Mouse (Mus musculus) heart, adult 2 months (tissue): ENCODE results near the gene Rcor1. TPM values are rescaled to one million over a fixed set of nuclear protein-coding genes. Genes with fewer than 3 reads are reported as not detected.

ENCODE experiments used
- DNase-seq, 2 experiments: peaks; one replicate each; pipeline ENCODE4 v3.0.0; 2021
- H3K27ac ChIP-seq: fragments of 200-600 bp; 2 replicates; pipeline ENCODE4 v1.8.1; 2022
- H3K27me3 ChIP-seq: fragments of 200-500 bp; 2 replicates; pipeline ENCODE4 v1.6.1; 2012; ENCODE audit warnings: mild to moderate bottlenecking, low read length, inconsistent platforms, mixed read lengths; ENCODE audit not compliant: control insufficient read depth, insufficient read depth
- H3K36me3 ChIP-seq: fragments of 200-500 bp; 2 replicates; pipeline ENCODE4 v1.6.1; 2012; ENCODE audit warnings: low read length, inconsistent platforms; ENCODE audit not compliant: control insufficient read depth, insufficient read depth
- H3K4me1 ChIP-seq: fragments of 200-500 bp; 2 replicates; pipeline ENCODE4 v1.6.1; 2011; ENCODE audit warnings: low read length; ENCODE audit not compliant: control insufficient read depth, insufficient read depth
- H3K4me3 ChIP-seq: fragments of 200-600 bp; 2 replicates; pipeline ENCODE4 v1.8.1; 2022
- H3K79me2 ChIP-seq: fragments of 200-500 bp; replicated peaks from 2 replicates; pipeline ENCODE4 v1.6.1; 2012; ENCODE audit warnings: mild to moderate bottlenecking, inconsistent platforms, low read length, moderate library complexity, mixed read lengths; ENCODE audit not compliant: control insufficient read depth, insufficient read depth
- H3K9ac ChIP-seq: fragments of 200-500 bp; 2 replicates; pipeline ENCODE4 v1.6.1; 2012; ENCODE audit warnings: low read depth, mild to moderate bottlenecking, control low read depth, inconsistent platforms, low read length, mixed read lengths
- CTCF ChIP-seq: fragments of 200-600 bp; IDR thresholded peaks from 2 replicates; pipeline ENCODE4 v1.8.1; 2022; ENCODE audit warnings: antibody characterized with exemption, mild to moderate bottlenecking, moderate library complexity
- EP300 ChIP-seq: fragments of 200-500 bp; IDR thresholded peaks from 2 replicates; pipeline ENCODE4 v1.6.1; 2011; ENCODE audit warnings: low read depth, low read length, control low read depth; ENCODE audit not compliant: insufficient read depth
- POLR2A ChIP-seq: fragments of 200-500 bp; IDR thresholded peaks from 2 replicates; pipeline ENCODE4 v1.6.1; 2011; ENCODE audit warnings: mild to moderate bottlenecking, low read depth, low read length, control low read depth; ENCODE audit not compliant: insufficient read depth
- WGBS: fragments of 180-500 bp; shearing (Covaris S2); methylation state at CpG from one replicate; pipeline ENCODE4 v1.1.7; 2018; 5-methylcytosine and 5-hydroxymethylcytosine counted together
- intact Hi-C: fragments of 180-260 bp; cut with DNase I; formaldehyde crosslinking; loops from one replicate; pipeline ENCODE4 v1.15.1; 2025
- polyA plus RNA-seq: library from polyadenylated mRNA; depleted of rRNA; stranded (reverse); fragments of >200 nt; gene quantifications from 2 replicates; pipeline ENCODE4 v1.2.3, GENCODE M21; 2012
- total RNA-seq, 2 experiments: library from RNA; stranded (reverse); gene quantifications; 2 replicates each; pipeline ENCODE4 v1.2.3; 2021

The Rcor1 gene
- total and polyA plus RNA-seq, 3 experiments: 5.9 to 14.8 (median 13.9) TPM

DNA sequence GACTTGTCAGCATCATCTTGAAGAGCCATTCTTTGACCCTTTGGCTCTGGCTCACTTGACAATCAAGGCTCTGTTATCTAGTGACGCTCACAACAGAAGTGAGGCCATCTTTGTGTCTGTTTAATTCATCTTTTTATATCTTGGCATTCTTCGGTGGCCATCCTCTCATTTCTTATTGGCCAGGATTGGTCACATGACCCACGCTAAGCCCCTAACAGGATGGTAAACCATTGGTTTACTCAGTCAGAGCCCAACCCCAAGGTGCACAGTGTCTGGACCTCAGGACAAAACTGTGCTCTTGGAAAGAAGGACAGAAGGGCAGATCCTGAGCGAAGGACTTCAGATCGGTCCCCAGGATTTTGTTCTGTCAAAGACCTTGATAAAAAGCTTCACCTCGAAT, 113.4 kb downstream of the Rcor1 start:
- H3K9ac ChIP-seq: no peak overlapping the region
- no peaks in the 10 kb centered on the region for H3K4me1 ChIP-seq
- no peaks in the 10 kb centered on the region for H3K36me3 ChIP-seq
- intact Hi-C loops: no loop called here
- H3K27me3 ChIP-seq: no peaks in the 10 kb centered on the region
- H3K27ac ChIP-seq: no peak overlapping the region
- TF ChIP-seq CTCF (no peak), EP300 (no peak), POLR2A (no peak)
- DNase-seq: no peak
- H3K79me2 ChIP-seq: no peaks in the 10 kb centered on the region
- 77% methylated on average over 6 of the region's 6 CpGs for WGBS
- H3K4me3 ChIP-seq: no peak overlapping the region

DNA sequence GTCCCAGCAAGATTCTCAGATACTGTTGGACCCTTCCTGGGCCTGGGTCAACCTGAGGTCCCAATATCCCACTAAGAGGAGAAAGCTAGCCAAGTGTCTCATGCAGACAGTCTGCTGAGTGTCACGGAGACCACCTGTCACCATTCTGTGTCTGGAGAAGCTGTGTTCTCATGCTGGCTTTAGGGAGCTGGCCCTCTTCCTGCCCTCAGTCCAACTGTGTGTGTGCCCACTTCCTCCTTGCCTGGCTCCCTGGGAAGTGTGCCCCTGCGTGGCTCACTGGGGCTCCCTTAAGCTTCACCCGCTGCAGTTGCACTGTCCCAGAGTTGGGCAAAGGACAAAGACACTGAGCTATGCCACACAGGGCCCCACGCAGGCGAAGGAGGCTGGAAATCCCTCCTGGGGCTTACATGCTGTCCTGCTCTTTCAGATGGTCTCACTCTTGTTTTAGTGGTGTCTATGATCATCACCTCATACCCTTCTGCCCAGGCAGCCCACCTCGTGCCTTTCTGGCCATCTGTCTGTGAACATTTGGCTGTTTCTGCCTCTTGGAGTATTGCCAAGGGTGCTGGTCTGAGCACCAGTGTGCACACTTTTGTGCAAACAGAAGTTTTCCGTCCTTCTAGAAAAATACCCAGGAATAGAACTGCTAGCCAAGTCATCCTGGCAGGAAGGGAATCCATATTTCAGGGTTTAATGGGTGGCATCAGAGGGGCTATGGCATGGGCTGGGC, 114.0 kb downstream of the Rcor1 start:
- Histone ChIP-seq H3K36me3 (no peaks in the 10 kb centered on the region), H3K4me3 (no peak overlapping the region), H3K27me3 (no peaks in the 10 kb centered on the region), H3K79me2 (no peaks in the 10 kb centered on the region), H3K27ac (no peak overlapping the region), H3K9ac (no peak overlapping the region), H3K4me1 (no peaks in the 10 kb centered on the region)
- TF ChIP-seq CTCF (no peak), POLR2A (no peak), EP300 (no peak)
- WGBS: 67% methylated on average over 7 of the region's 7 CpGs
- intact Hi-C loops: no loop called here
- DNase-seq: no peak

- Histone ChIP-seq H3K79me2 (no peaks in the 10 kb centered on the region), H3K4me1 (no peaks in the 10 kb centered on the region), H3K27ac (no peak overlapping the region), H3K9ac (no peak overlapping the region), H3K27me3 (no peaks in the 10 kb centered on the region), H3K36me3 (no peaks in the 10 kb centered on the region), H3K4me3 (no peak overlapping the region)
- TF ChIP-seq CTCF: no peak
- intact Hi-C loops: no loop called here
- WGBS: 83% methylated on average over 5 of the region's 5 CpGs
- DNase-seq: no peak
Measured at GRCm38 (mm10) chr12:111153946-111154345, 114.8 kb downstream of the Rcor1 start.

GRCm38 (mm10) chr12:111154641-111155040, 115.5 kb downstream of the Rcor1 start:
- intact Hi-C loops: no loop called here
- H3K36me3 ChIP-seq: no peaks in the 10 kb centered on the region

GRCm38 (mm10) chr12:111155756-111156155, 116.6 kb downstream of the Rcor1 start:
- 96% methylated on average over 1 of the region's 1 CpGs for WGBS
- TF ChIP-seq CTCF (no peak), POLR2A (no peak), EP300 (no peak)
- H3K9ac ChIP-seq: no peak overlapping the region
- intact Hi-C loops: no loop called here
- H3K27ac ChIP-seq: no peak overlapping the region
- H3K27me3 ChIP-seq: no peaks in the 10 kb centered on the region
- H3K4me3 ChIP-seq: no peak overlapping the region
- H3K79me2 ChIP-seq: no peaks in the 10 kb centered on the region
- H3K4me1 ChIP-seq: no peaks in the 10 kb centered on the region; the same call in 1 of the 2 replicates
- no peaks in the 10 kb centered on the region for H3K36me3 ChIP-seq
- no peak for DNase-seq

More at GRCm38 (mm10) chr12:111154641-111155040, 115.5 kb downstream of the Rcor1 start:
- Histone ChIP-seq H3K4me3 (no peak overlapping the region), H3K27ac (no peak overlapping the region), H3K9ac (no peak overlapping the region), H3K27me3 (no peaks in the 10 kb centered on the region), H3K4me1 (no peaks in the 10 kb centered on the region; the same call in 1 of the 2 replicates), H3K79me2 (no peaks in the 10 kb centered on the region)
- TF ChIP-seq EP300 (no peak), CTCF (no peak), POLR2A (no peak)
- DNase-seq: no peak
- 84% methylated on average over 6 of the region's 6 CpGs for WGBS

DNA sequence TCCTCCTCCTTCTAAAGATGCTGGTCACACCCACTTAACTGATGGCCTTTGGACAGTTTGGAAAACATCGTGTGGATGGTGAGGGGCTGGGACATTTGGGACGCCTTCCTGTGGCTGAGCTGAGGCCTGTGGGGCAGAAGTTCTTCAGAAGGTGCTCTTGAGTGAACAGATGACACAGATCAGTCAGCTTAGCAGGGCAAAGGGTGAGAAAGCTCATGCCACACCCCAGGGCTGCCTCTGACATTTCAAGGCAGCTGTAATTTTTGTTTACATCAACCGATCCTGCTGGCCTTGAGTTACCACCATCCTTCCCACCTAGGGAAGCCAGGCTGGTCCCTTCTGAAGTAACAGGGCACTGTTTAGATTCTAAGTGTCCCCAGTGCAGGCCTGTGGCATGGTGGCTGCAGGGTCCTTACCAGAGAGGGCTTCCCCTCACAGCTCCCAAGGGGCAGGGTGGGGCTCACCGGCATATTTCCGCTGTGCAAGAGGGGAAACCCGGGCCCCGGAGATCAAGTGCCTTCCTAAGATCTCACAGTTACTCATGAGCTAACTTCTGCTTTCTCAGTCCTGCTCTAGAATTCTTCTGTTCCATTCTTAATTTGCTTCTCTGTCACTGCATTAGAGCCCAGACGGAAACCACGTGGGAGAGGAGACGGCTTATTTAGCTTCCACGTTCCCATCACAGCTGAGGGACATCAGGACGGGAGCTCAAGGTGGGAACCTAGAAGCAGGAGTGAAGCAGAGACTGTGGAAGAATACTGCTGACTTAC, 120.7 kb downstream of the Rcor1 start:
- TF ChIP-seq POLR2A: no peak
- no peak for TF ChIP-seq CTCF
- TF ChIP-seq EP300: no peak
- H3K9ac ChIP-seq: no peak overlapping the region
- no peaks in the 10 kb centered on the region for H3K27me3 ChIP-seq
- H3K36me3 ChIP-seq: no peaks in the 10 kb centered on the region
- H3K27ac ChIP-seq: no peak overlapping the region; the same call in 1 of the 2 replicates
- intact Hi-C loops: no loop called here
- DNase-seq: peak; percentile 51 to 80
- 48% methylated on average over 12 of the region's 12 CpGs for WGBS
- H3K4me3 ChIP-seq: no peak overlapping the region
- peaks cover 5% of the 10 kb centered on the region for H3K4me1 ChIP-seq
- no peaks in the 10 kb centered on the region for H3K79me2 ChIP-seq
